Mouse (Mus musculus) E14TG2a.4 (cell line): Measurements from ENCODE around the gene Pakap.

ENCODE experiments used
- CTCF ChIP-seq: conservative IDR thresholded peaks from 2 replicates; pipeline ENCODE4 v1.5.1; 2014; ENCODE audit warnings: low read length
- NANOG ChIP-seq: IDR thresholded peaks from 2 replicates; pipeline ENCODE4 v1.6.1; 2014; ENCODE audit warnings: borderline replicate concordance, low read length, mixed read lengths

DNA sequence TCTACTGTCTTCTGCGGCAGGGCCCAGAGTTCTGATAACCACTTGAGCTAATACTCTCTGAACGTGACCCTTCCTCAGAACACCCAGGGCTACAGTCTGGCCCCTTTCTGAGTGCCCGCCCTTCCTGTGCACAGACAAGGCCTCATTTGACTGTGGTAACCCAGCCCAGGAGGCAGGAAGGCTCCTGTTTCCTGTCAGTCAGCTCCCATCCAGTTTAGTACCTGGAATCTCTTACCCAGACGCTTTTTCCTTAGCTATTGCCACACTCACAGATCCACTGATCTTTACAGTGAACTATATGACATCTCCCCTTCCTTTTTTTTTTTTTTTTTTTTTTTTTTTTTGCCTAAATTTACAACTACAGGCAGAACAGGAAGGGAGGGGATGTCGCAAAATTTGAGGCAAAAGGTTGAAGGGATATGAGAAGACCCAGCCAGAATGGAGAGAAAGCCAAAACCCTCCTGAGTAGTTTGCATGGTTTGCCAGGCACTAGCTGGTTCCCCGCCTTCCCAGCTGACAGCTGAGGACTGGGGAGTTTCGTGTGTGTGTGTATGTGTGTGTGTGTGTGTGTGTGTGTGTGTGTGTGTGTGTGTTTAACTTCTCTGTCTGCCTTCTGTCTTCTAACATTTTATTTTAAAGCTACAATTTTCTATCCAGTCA is 245.1 kb downstream of the Pakap start:
- TF ChIP-seq CTCF: no peak
- no peak for TF ChIP-seq NANOG
